Mouse (Mus musculus) ES-Bruce4 (cell line): Measurements from ENCODE around the gene Umodl1.

Experiments used
- CTCF ChIP-seq: IDR thresholded peaks from one replicate; pipeline ENCODE4 v1.8.1; 2011; ENCODE audit warnings: low read depth, low read length
- EP300 ChIP-seq: IDR thresholded peaks from 2 replicates; pipeline ENCODE4 v1.6.1; 2011; ENCODE audit warnings: low read depth, low read length; ENCODE audit not compliant: insufficient read depth

DNA sequence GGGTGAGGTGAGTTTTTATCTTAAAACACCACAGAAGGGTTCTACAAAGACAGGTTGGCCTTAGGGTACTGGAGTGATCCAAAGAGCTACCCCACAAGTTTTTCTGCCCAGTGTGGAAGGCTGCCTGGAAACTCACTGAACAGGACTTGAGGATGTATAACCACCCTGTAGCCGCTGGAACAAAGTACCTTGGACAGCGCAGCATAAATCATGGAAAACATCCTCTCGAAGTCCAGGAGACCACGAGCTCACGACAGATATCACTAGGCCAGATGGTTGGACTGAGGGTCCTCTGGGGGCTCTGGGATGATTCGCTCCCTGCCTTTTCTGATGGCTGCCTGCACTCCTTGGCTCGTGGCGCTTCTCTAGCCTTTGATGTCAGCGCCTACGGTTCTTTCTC lies 24.1 kb downstream of the Umodl1 start:
- no peak for TF ChIP-seq EP300
- TF ChIP-seq CTCF = no peak
